Mouse (Mus musculus): ENCODE measurements at regions not wholly inside any gene's neighbourhood (a gene's known extent, or its start where the extent isn't known, plus 50 kb on each side); places are given as distances from the start of the nearest gene placed in this dataset.

- Histone ChIP-seq H3K27me3 (ENCODE audit: control insufficient read depth in 1 of 2, insufficient read depth in 2 of 2, low read length in 2 of 2) (no peaks in the 10 kb centered on the region), H3K36me3 (ENCODE audit: control insufficient read depth in 1 of 2, insufficient read depth in 2 of 2, low read length in 2 of 2) (no peaks in the 10 kb centered on the region), H3K4me3 (ENCODE audit: control insufficient read depth in 1 of 2, insufficient read depth in 1 of 2, low read depth in 2 of 2, low read length in 2 of 2) (no peak overlapping the region), H3K9me3 (replicated peaks; ENCODE audit: insufficient read depth, low read length) (no peaks in the 10 kb centered on the region), H3K9ac (ENCODE audit: control insufficient read depth, low read depth, low read length, poor library complexity, severe bottlenecking) (no peak overlapping the region), H3K4me1 (ENCODE audit: control insufficient read depth in 1 of 2, insufficient read depth in 2 of 2, low read length in 2 of 2) (no peaks in the 10 kb centered on the region), H3K27ac (ENCODE audit: control insufficient read depth, low read depth, low read length) (no peak overlapping the region), H3K79me2 (ENCODE audit: control insufficient read depth, insufficient read depth, low read length, poor library complexity) (no peaks in the 10 kb centered on the region)
- TF ChIP-seq USF2 (IDR thresholded peaks at IDR 0.05; ENCODE audit: borderline replicate concordance in 1 of 2, insufficient read depth in 1 of 2, low read depth in 1 of 2, low read length in 2 of 2) = no peak
- TF ChIP-seq CHD2 (IDR thresholded peaks at IDR 0.05; ENCODE audit: low read length) = no peak
- DNase-seq (ENCODE audit: low read depth, low spot score) = no peak
These were observed 145.1 kb downstream of the Rpl10-ps3 start for GRCm38 (mm10) chr9:50199422-50200218.

- H3K9me3 ChIP-seq (replicated peaks; ENCODE audit: insufficient read depth, low read length) = no peaks in the 10 kb centered on the region
- no peak for DNase-seq (ENCODE audit: low read depth, low spot score)
- no peak overlapping the region for H3K9ac ChIP-seq (ENCODE audit: control insufficient read depth, low read depth, low read length, poor library complexity, severe bottlenecking)
- no peak for TF ChIP-seq HCFC1 (IDR thresholded peaks at IDR 0.05; ENCODE audit: low read depth, low read length)
- no peak for TF ChIP-seq CHD1 (IDR thresholded peaks at IDR 0.05; ENCODE audit: low read depth, low read length)
- H3K27ac ChIP-seq (ENCODE audit: control insufficient read depth, low read depth, low read length) = no peak overlapping the region
- no peaks in the 10 kb centered on the region for H3K27me3 ChIP-seq (ENCODE audit: control insufficient read depth in 1 of 2, insufficient read depth in 2 of 2, low read length in 2 of 2)
- H3K36me3 ChIP-seq (ENCODE audit: control insufficient read depth in 1 of 2, insufficient read depth in 2 of 2, low read length in 2 of 2) = no peaks in the 10 kb centered on the region
- no peak overlapping the region for H3K4me3 ChIP-seq (ENCODE audit: control insufficient read depth in 1 of 2, insufficient read depth in 1 of 2, low read depth in 2 of 2, low read length in 2 of 2)
- H3K4me1 ChIP-seq (ENCODE audit: control insufficient read depth in 1 of 2, insufficient read depth in 2 of 2, low read length in 2 of 2) = no peaks in the 10 kb centered on the region
- no peaks in the 10 kb centered on the region for H3K79me2 ChIP-seq (ENCODE audit: control insufficient read depth, insufficient read depth, low read length, poor library complexity)
These were observed 152.2 kb downstream of the Rpl10-ps3 start for GRCm38 (mm10) chr9:50192400-50193110.

GRCm38 (mm10) chr9:50191136-50191535, 153.6 kb downstream of the Rpl10-ps3 start:
- H3K36me3 ChIP-seq (ENCODE audit: control insufficient read depth in 1 of 2, insufficient read depth in 2 of 2, low read length in 2 of 2) = no peaks in the 10 kb centered on the region
- H3K9ac ChIP-seq (ENCODE audit: control insufficient read depth, low read depth, low read length, poor library complexity, severe bottlenecking) = no peak overlapping the region
- H3K27me3 ChIP-seq (ENCODE audit: control insufficient read depth in 1 of 2, insufficient read depth in 2 of 2, low read length in 2 of 2) = no peaks in the 10 kb centered on the region
- H3K4me3 ChIP-seq (ENCODE audit: control insufficient read depth in 1 of 2, insufficient read depth in 1 of 2, low read depth in 2 of 2, low read length in 2 of 2) = no peak overlapping the region
- no peaks in the 10 kb centered on the region for H3K4me1 ChIP-seq (ENCODE audit: control insufficient read depth in 1 of 2, insufficient read depth in 2 of 2, low read length in 2 of 2)
- H3K79me2 ChIP-seq (ENCODE audit: control insufficient read depth, insufficient read depth, low read length, poor library complexity) = no peaks in the 10 kb centered on the region
- no peaks in the 10 kb centered on the region for H3K9me3 ChIP-seq (replicated peaks; ENCODE audit: insufficient read depth, low read length)
- H3K27ac ChIP-seq (ENCODE audit: control insufficient read depth, low read depth, low read length) = no peak overlapping the region
- TF ChIP-seq GATA1 (IDR thresholded peaks at IDR 0.05; ENCODE audit: low read depth, low read length) = no peak
- TF ChIP-seq NRF1 (IDR thresholded peaks at IDR 0.05; ENCODE audit: insufficient read depth, low read depth, low read length, poor library complexity, severe bottlenecking) = no peak
- no peak for TF ChIP-seq CTCF (IDR thresholded peaks at IDR 0.05 in 2 of 3, conservative IDR thresholded peaks at IDR 0.05 in 1 of 3; ENCODE audit: control insufficient read depth in 1 of 3, insufficient read depth in 1 of 3, low read depth in 2 of 3, low read length in 3 of 3, poor library complexity in 1 of 3, severe bottlenecking in 1 of 3)
- no peak for TF ChIP-seq MAX (IDR thresholded peaks at IDR 0.05; ENCODE audit: low read length)
- no peak for TF ChIP-seq MYC (IDR thresholded peaks at IDR 0.05; ENCODE audit: low read depth, low read length)
- no peak for TF ChIP-seq NELFE (IDR thresholded peaks at IDR 0.05; ENCODE audit: low read depth, low read length)
- no peak for TF ChIP-seq POLR2A (IDR thresholded peaks at IDR 0.05; ENCODE audit: control insufficient read depth in 1 of 2, insufficient read depth in 1 of 2, low read depth in 1 of 2, low read length in 2 of 2, poor library complexity in 1 of 2)
- no peak for TF ChIP-seq POLR2AphosphoS5 (IDR thresholded peaks at IDR 0.05; ENCODE audit: borderline replicate concordance, low read depth, low read length)
- no peak for TF ChIP-seq MAFK (IDR thresholded peaks at IDR 0.05; ENCODE audit: borderline replicate concordance, low read depth, low read length)
- no peak for TF ChIP-seq MEF2A (IDR thresholded peaks at IDR 0.05; ENCODE audit: extremely low read depth, insufficient replicate concordance, low read depth, low read length, poor library complexity, severe bottlenecking)
- TF ChIP-seq BHLHE40 (IDR thresholded peaks at IDR 0.05; ENCODE audit: borderline replicate concordance, low read depth, low read length) = no peak
- TF ChIP-seq POLR2AphosphoS2 (IDR thresholded peaks at IDR 0.05; ENCODE audit: low read length) = no peak
- TF ChIP-seq TBP (IDR thresholded peaks at IDR 0.05; ENCODE audit: low read depth, low read length) = no peak
- no peak for TF ChIP-seq ELF1 (IDR thresholded peaks at IDR 0.05; ENCODE audit: low read depth, low read length)
- no peak for TF ChIP-seq ZNF384 (IDR thresholded peaks at IDR 0.05; ENCODE audit: low read depth, low read length)
- TF ChIP-seq UBTF (IDR thresholded peaks at IDR 0.05; ENCODE audit: borderline replicate concordance, insufficient read depth, low read depth, low read length) = no peak
- TF ChIP-seq SMC3 (IDR thresholded peaks at IDR 0.05; ENCODE audit: low read depth, low read length) = no peak
- no peak for DNase-seq (ENCODE audit: low read depth, low spot score)

Measured in MEL (cell line).